In genomic region chr3:146931190-146931589, GRCm38 (mm10) we compare ENCODE assay signal across 16 mouse cellular contexts.
DNase-seq lines count a peak whose midpoint lies in the region; TF ChIP-seq lines count a peak whose summit lies in the region.
"Had no signal": no experiment of that assay in that cellular context is flagged by ENCODE, and none has a peak within 500 bp of the region (broad histone marks: within the 10 kb centered on the region; RNA-seq: fewer than 3 reads in every experiment).

No protein-coding gene starts in this region.

- H3K4me1 ChIP-seq in CH12.LX (ENCODE audit: control insufficient read depth in 1 of 2, insufficient read depth in 2 of 2): peaks cover 43 to 69% of the 10 kb centered on the region in 2 experiments

- H3K27me3 ChIP-seq in CH12.LX (replicated peaks): no peaks in the 10 kb centered on the region
- H3K27me3 ChIP-seq: Patski had no signal

- H3K27ac ChIP-seq in CH12.LX (ENCODE audit: insufficient read depth, low read depth): peak overlapping the region; percentile 87

- H3K36me3 ChIP-seq in CH12.LX (replicated peaks in 1 of 2; ENCODE audit: control insufficient read depth in 1 of 2, insufficient read depth in 1 of 2, low read length in 1 of 2): peaks cover 9 to 10% of the 10 kb centered on the region in 2 experiments
- H3K36me3 ChIP-seq: G1E had no signal

- TF ChIP-seq RAD21 in CH12.LX (IDR thresholded peaks at IDR 0.05; ENCODE audit: low read depth, low read length): no peak; the same call in 1 of the 2 replicates

- peaks cover 18% of the 10 kb centered on the region for H3K9me3 ChIP-seq in CH12.LX (replicated peaks; ENCODE audit: low read length)
- H3K9me3 ChIP-seq: G1E had no signal

- peak; percentile 98 for DNase-seq in CH12.LX (ENCODE audit: extremely low read depth)
- no peak for DNase-seq in yolk sac, embryonic 10.5 days (ENCODE audit: low spot score)
- DNase-seq: adrenal gland, adult 2 months; adrenal gland, adult 8-10 months; adrenal gland, postnatal 10 days; adrenal gland, postnatal 14 days; adrenal gland, postnatal 25 days; adrenal gland, postnatal 36 days; B cell, adult 2 months; cerebellum, adult 11 months; cerebellum, adult 11-12 months; cerebellum, adult 18-20 months; cerebellum, adult 2 months; cerebellum, adult 8-10 months had no signal

- peak overlapping the region; percentile 47 for H3K4me2 ChIP-seq in CH12.LX (ENCODE audit: insufficient read depth, low read depth, poor library complexity, severe bottlenecking)

- H3K79me2 ChIP-seq in CH12.LX (replicated peaks; ENCODE audit: control insufficient read depth, extremely low read depth, insufficient read depth, poor library complexity, severe bottlenecking): no peaks in the 10 kb centered on the region

- peak overlapping the region; percentile 68 for H3K9ac ChIP-seq in CH12.LX (ENCODE audit: insufficient read depth, low read depth)

- no peak for TF ChIP-seq CTCF in CH12.LX (conservative IDR thresholded peaks at IDR 0.05 in 1 of 2, IDR thresholded peaks at IDR 0.05 in 1 of 2; ENCODE audit: low read depth in 2 of 2, low read length in 2 of 2)

- TF ChIP-seq EP300 in CH12.LX (IDR thresholded peaks at IDR 0.05; ENCODE audit: low read length): peak; percentile 86

- in situ Hi-C loops in CH12.LX (cut with MboI; ENCODE audit: low pct_ligation_motif_present, low pct_unique_long_range_greater_than_20kb, low sequenced_read_pairs): loop anchor here (25.0 kb wide), 1 partner anchor 744 kb away; no protein-coding TSS in a partner anchor

- peak overlapping the region in 2 of 3 experiments; percentile 8 to 11 for H3K4me3 ChIP-seq in CH12.LX (replicated peaks in 1 of 3; ENCODE audit: low read depth in 2 of 3, low read length in 2 of 3, poor library complexity in 1 of 3)

- TF ChIP-seq POLR2A in CH12.LX (IDR thresholded peaks at IDR 0.05; ENCODE audit: low read depth, low read length): no peak; the same call in 1 of the 2 replicates

- dilution Hi-C loops in CH12.LX (cut with MboI; ENCODE audit: extremely low pct_ligation_motif_present, extremely low pct_unique_long_range_greater_than_20kb, low sequenced_read_pairs): no loop called here

TF ChIP-seq in CH12.LX, 34 proteins besides CTCF, POLR2A, EP300 and RAD21:
- 0 out of 2 replicates have a peak, but pooled peaks have one; percentile 26 for TF ChIP-seq KAT2A (IDR thresholded peaks at IDR 0.05; ENCODE audit: insufficient replicate concordance, low read length)
- TF ChIP-seq RCOR1 (conservative IDR thresholded peaks at IDR 0.05; ENCODE audit: low read depth, low read length): no peak
- TF ChIP-seq UBTF (IDR thresholded peaks at IDR 0.05; ENCODE audit: low read depth, low read length): no peak
- TF ChIP-seq JUND (conservative IDR thresholded peaks at IDR 0.05; ENCODE audit: low read depth, low read length): peak; percentile 91
- no peak for TF ChIP-seq E2F4 (IDR thresholded peaks at IDR 0.05; ENCODE audit: insufficient replicate concordance, low read depth, low read length)
- peak; percentile 98 for TF ChIP-seq MAX (IDR thresholded peaks at IDR 0.05; ENCODE audit: low read length)
- 0 out of 2 replicates have a peak, but pooled peaks have one; percentile 37 for TF ChIP-seq MAFK (IDR thresholded peaks at IDR 0.05; ENCODE audit: insufficient replicate concordance, low read length)
- TF ChIP-seq ETS1 (conservative IDR thresholded peaks at IDR 0.05; ENCODE audit: low read depth, low read length): peak; percentile 89
- TF ChIP-seq USF2 (conservative IDR thresholded peaks at IDR 0.05; ENCODE audit: low read depth, low read length): no peak; the same call in 1 of the 2 replicates
- TF ChIP-seq ZKSCAN1 (IDR thresholded peaks at IDR 0.05; ENCODE audit: borderline replicate concordance, low read depth, low read length): no peak
- TF ChIP-seq CHD2 (IDR thresholded peaks at IDR 0.05; ENCODE audit: low read length): peak; percentile 84
- no peak; the same call in 1 of the 2 replicates for TF ChIP-seq ZMIZ1 (IDR thresholded peaks at IDR 0.05; ENCODE audit: low read depth, low read length)
- no peak for TF ChIP-seq NRF1 (IDR thresholded peaks at IDR 0.05; ENCODE audit: low read depth, low read length)
- peak; percentile 62 for TF ChIP-seq TCF12 (IDR thresholded peaks at IDR 0.05; ENCODE audit: low read depth, low read length)
- peak; percentile 28; the same call in 1 of the 2 replicates for TF ChIP-seq NELFE (IDR thresholded peaks at IDR 0.05; ENCODE audit: low read depth, low read length)
- TF ChIP-seq MAZ (IDR thresholded peaks at IDR 0.05; ENCODE audit: low read depth, low read length): peak; percentile 99
- no peak for TF ChIP-seq ZC3H11A (IDR thresholded peaks at IDR 0.05; ENCODE audit: low read depth, low read length)
- peak; percentile 100 for TF ChIP-seq MYC (IDR thresholded peaks at IDR 0.05; ENCODE audit: low read depth, low read length)
- TF ChIP-seq ZNF384 (IDR thresholded peaks at IDR 0.05; ENCODE audit: low read depth, low read length): no peak
- peak; percentile 0; the same call in 1 of the 2 replicates for TF ChIP-seq SMC3 (IDR thresholded peaks at IDR 0.05; ENCODE audit: low read depth, low read length)
- TF ChIP-seq JUN (IDR thresholded peaks at IDR 0.05; ENCODE audit: insufficient read depth, low read depth, low read length): peak; percentile 73; the same call in 1 of the 2 replicates
- TF ChIP-seq BHLHE40 (IDR thresholded peaks at IDR 0.05; ENCODE audit: low read depth, low read length): peak; percentile 70
- no peak for TF ChIP-seq SIN3A (IDR thresholded peaks at IDR 0.05; ENCODE audit: low read length)
- no peak for TF ChIP-seq USF1 (IDR thresholded peaks at IDR 0.05; ENCODE audit: low read depth, low read length)
- TF ChIP-seq ELF1 (IDR thresholded peaks at IDR 0.05; ENCODE audit: low read depth, low read length): peak; percentile 20; the same call in 1 of the 2 replicates
- TF ChIP-seq MXI1 (IDR thresholded peaks at IDR 0.05; ENCODE audit: low read depth, low read length): peak; percentile 64; the same call in 1 of the 2 replicates
- no peak for TF ChIP-seq PAX5 (IDR thresholded peaks at IDR 0.05; ENCODE audit: low read length)
- TF ChIP-seq POLR2AphosphoS2 (IDR thresholded peaks at IDR 0.05; ENCODE audit: low read depth, low read length): no peak
- no peak for TF ChIP-seq TBP (conservative IDR thresholded peaks at IDR 0.05; ENCODE audit: low read depth, low read length)
- no peak; the same call in 1 of the 2 replicates for TF ChIP-seq CHD1 (IDR thresholded peaks at IDR 0.05; ENCODE audit: low read depth, low read length)
- TF ChIP-seq IRF4 (IDR thresholded peaks at IDR 0.05; ENCODE audit: low read depth, low read length): peak; percentile 96
- no peak for TF ChIP-seq GABPA (IDR thresholded peaks at IDR 0.05; ENCODE audit: insufficient replicate concordance, low read depth, low read length)
- TF ChIP-seq HCFC1 (IDR thresholded peaks at IDR 0.05; ENCODE audit: low read depth, low read length): peak; percentile 65
- peak; percentile 91 for TF ChIP-seq MEF2A (IDR thresholded peaks at IDR 0.05; ENCODE audit: borderline replicate concordance, low read depth, low read length)
TF ChIP-seq in CH12.LX: peak in this region for 18.
